Mouse (Mus musculus) CD4-positive helper T cell, adult 2 months (primary cell): Measurements from ENCODE around the gene Mark1.
A peak's percentile ranks its signal among the peaks of the same experiment; 100 is the strongest.

Source experiments
- DNase-seq: peaks from one replicate; pipeline ENCODE4 v3.0.0-alpha.2; 2012; ENCODE audit warnings: low read depth, missing footprints, low spot score

Mark1 gene

GRCm38 (mm10) chr1:184891998-184892397 is 107.4 kb downstream of the Mark1 start:
- no peak for DNase-seq

GRCm38 (mm10) chr1:184889454-184889853 is 109.9 kb downstream of the Mark1 start:
- DNase-seq, result no peak

- no peak for DNase-seq
Observed at GRCm38 (mm10) chr1:184886160-184886559, 113.2 kb downstream of the Mark1 start.

- DNase-seq, result no peak
Observed at GRCm38 (mm10) chr1:184882281-184883268, 116.8 kb downstream of the Mark1 start, which contains the start of gene C130074G19Rik. Gene C130074G19Rik, minus strand, starts transcription at chr1:184883218.

- DNase-seq, result no peak
Observed at GRCm38 (mm10) chr1:184881861-184882260, 117.5 kb downstream of the Mark1 start.

GRCm38 (mm10) chr1:184881211-184881610 is 118.2 kb downstream of the Mark1 start:
- no peak for DNase-seq

GRCm38 (mm10) chr1:184878860-184879259 is 120.5 kb downstream of the Mark1 start:
- no peak for DNase-seq

- DNase-seq, result no peak
Observed at GRCm38 (mm10) chr1:184877306-184877705, 122.1 kb downstream of the Mark1 start.

GRCm38 (mm10) chr1:184873910-184874309 is 125.5 kb downstream of the Mark1 start:
- no peak for DNase-seq

GRCm38 (mm10) chr1:184872069-184872819 is 127.1 kb downstream of the Mark1 start:
- no peak for DNase-seq

- DNase-seq, result no peak
Observed at GRCm38 (mm10) chr1:184871506-184871905, 127.9 kb downstream of the Mark1 start.

- no peak for DNase-seq
Observed at GRCm38 (mm10) chr1:184870646-184871385, 128.6 kb downstream of the Mark1 start.

- no peak for DNase-seq
Observed at GRCm38 (mm10) chr1:184869939-184870565, 129.3 kb downstream of the Mark1 start.

- no peak for DNase-seq
Observed at GRCm38 (mm10) chr1:184867640-184868120, 131.7 kb downstream of the Mark1 start.

- DNase-seq, result no peak
Observed at GRCm38 (mm10) chr1:184864381-184864801, 135.0 kb downstream of the Mark1 start.

GRCm38 (mm10) chr1:184862636-184863035 is 136.7 kb downstream of the Mark1 start:
- DNase-seq, result no peak

- DNase-seq, result no peak
Observed at GRCm38 (mm10) chr1:184861551-184861950, 137.8 kb downstream of the Mark1 start.

GRCm38 (mm10) chr1:184860276-184860675 is 139.1 kb downstream of the Mark1 start:
- no peak for DNase-seq

- DNase-seq, result no peak
Observed at GRCm38 (mm10) chr1:184858253-184858652, 141.1 kb downstream of the Mark1 start.

- no peak for DNase-seq
Observed at GRCm38 (mm10) chr1:184857216-184857615, 142.2 kb downstream of the Mark1 start.

GRCm38 (mm10) chr1:184853922-184854321 is 145.4 kb downstream of the Mark1 start:
- peak; percentile 31 for DNase-seq
